Mouse (Mus musculus): ENCODE measurements around the gene Pdzd2.
"Not testable (repeated sequence)": the region's sequence is repeated elsewhere in the genome, so short reads cannot be mapped to it uniquely, and the experiment has no call there.

Gene Pdzd2

GRCm38 (mm10) chr15:12374916-12375315 lies 364.8 kb downstream of the Pdzd2 start:
- DNase-seq (ENCODE audit: low spot score): no peak

DNA sequence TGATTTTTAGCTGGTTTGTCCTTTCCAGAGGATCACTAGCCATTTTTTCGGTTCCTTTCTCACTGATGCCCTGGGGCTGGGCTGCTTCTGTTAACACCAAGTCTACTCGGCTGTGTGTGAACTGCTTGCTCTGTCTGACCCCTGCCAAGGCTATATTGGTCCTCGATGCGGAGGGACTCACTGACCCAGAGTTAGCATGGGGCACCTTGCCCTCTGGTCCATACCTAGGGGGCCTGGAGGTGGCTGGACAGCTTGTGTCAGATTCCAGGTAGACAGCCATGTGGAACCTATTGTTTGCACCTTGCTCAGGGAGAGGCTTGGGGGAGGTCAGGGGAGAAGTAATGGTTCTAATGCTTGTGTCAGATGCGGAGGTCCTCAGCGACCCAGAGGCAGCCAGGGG lies 365.8 kb downstream of the Pdzd2 start:
- no peak for DNase-seq (ENCODE audit: low spot score)

DNA sequence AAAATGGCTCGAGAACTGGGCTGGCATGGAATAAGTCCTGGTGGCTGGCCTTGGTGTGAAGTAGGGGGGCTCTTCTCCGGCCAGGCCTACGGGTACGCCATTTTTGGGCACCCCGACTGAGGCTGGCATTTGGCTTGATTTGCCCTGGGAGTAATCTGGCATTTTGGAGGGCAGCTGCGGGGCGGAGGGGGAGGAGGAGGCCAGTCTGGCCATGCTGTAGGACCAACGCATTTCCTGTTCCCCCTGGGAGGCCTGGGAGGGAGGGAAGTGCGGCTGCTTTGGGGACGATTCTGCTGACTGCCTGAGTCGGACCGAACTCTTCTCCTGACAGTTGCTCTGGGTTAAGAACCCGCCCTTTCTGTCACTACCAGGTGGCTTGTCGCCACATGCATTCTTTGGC lies 366.2 kb downstream of the Pdzd2 start:
- no peak for DNase-seq (ENCODE audit: low spot score)

GRCm38 (mm10) chr15:12371183-12371582 lies 368.5 kb downstream of the Pdzd2 start:
- peak; percentile 81 for DNase-seq (ENCODE audit: low spot score)

GRCm38 (mm10) chr15:12370096-12370495 lies 369.6 kb downstream of the Pdzd2 start:
- no peak for DNase-seq (ENCODE audit: low spot score)

- no peak for DNase-seq (ENCODE audit: low spot score)
Observed at GRCm38 (mm10) chr15:12368850-12369249, 370.9 kb downstream of the Pdzd2 start.

DNA sequence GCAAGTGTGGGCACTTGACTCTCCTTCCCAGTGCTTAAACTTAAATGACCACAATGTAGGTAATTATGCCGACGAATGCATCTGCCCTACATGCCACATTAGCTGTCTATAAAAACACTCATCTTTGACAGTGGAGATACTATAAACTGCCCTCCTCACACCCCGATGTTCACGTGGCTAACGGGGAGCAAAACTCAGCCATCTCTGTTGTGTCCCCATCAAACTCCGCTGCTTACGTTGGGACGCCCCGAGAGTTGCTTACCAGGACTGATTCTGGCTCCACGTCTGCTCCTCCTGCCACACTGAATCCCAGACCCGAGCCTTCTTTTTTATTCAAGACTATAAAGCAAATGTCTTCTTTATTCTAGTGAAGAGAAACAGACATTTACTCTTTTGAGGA lies 371.4 kb downstream of the Pdzd2 start:
- no peak for DNase-seq (ENCODE audit: low spot score)

GRCm38 (mm10) chr15:12367306-12368080 lies 372.2 kb downstream of the Pdzd2 start:
- no peak for DNase-seq (ENCODE audit: low spot score)

GRCm38 (mm10) chr15:12366580-12367305 lies 373.0 kb downstream of the Pdzd2 start:
- not testable (repeated sequence) for DNase-seq (ENCODE audit: low spot score)

DNA sequence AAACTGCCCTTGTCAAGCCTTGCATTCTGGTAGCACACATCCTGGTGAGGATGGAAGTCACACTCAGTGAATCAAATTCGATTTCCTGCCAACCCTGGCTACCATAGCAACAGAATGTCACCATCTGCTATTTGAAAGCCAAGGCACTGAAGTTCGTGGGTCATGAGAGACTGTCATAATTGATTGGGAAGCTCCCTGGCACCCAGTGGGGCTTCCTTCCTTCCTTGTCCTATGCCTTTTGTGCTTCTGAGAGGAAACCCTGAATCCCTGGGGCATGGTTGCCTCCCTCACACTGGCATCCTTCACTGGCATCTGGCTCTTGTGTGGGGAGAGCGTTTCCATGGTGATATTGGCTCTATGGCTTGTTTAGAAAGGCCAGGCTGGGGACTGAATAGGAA lies 373.7 kb downstream of the Pdzd2 start:
- peak; percentile 34 for DNase-seq (ENCODE audit: low spot score)

GRCm38 (mm10) chr15:12365416-12366071 lies 374.2 kb downstream of the Pdzd2 start:
- DNase-seq (ENCODE audit: low spot score): no peak

- DNase-seq (ENCODE audit: low spot score): no peak
Observed at GRCm38 (mm10) chr15:12364096-12364495, 375.6 kb downstream of the Pdzd2 start.

- DNase-seq (ENCODE audit: low spot score): no peak
Observed at GRCm38 (mm10) chr15:12362701-12363040, 377.1 kb downstream of the Pdzd2 start.

DNA sequence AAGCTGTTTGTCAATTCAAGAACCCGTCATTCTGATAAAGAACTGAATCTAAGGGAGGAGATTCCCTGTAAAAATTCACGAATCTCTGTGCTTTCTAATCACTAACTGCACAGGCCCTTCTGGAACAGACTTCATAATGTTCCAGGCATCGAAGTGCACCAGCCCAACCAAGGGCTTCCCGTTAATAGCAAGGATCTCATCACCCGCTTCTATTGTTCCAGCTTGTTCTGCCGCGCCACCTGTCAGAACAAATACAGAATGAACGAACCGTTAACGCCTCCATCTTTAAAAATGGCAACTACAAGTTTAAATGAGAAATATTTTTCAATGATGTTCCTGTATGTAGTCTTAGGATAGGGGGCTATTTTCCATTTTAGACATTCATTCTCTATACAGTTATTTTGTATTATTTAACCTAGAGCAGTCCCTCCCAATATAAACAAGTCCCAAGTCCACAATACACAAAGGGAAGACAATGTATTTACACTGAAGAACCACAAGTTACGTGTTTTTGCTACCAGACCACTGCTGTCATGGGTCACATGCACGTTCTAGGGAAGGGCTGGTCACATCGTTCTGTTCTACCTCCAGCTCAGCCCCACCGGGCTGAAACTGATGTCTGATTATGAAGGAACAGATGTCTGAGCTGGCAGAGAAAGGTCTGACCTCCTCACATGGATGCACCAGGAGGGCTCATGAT lies 377.6 kb downstream of the Pdzd2 start:
- no peak for DNase-seq (ENCODE audit: low spot score)

DNA sequence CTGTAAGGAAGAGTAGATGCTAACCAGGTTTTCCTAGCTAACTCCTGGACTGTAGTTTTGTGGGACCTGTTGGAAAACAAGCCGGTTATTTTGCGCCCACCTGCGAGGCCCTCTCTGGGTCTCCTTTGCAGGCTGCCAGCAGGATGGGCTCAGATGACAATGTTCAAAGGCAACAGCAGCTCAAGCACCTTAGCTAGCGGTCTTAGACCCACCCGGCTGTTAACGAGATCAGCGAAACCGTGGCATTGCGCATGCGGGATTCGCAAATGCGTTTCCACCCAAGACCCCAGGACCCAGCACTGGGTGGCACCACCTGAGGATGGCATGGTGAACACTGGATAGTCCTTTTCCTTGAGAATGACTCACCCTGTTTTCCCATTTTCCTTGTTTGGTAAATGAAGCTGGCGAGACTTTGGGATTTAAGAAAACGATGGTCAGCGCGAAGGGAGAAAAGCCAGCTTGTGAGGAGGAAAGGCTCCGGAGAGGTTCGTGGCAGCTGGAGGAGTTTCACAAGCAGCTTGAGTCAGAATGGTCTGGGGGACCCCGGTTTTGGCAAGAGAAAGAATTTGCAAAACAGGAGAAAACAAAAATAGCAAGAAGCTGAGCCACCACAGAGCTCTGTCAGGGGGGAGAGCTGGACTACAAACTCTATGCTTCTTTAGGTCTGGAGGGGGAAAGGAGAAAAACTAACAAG lies 379.1 kb downstream of the Pdzd2 start:
- DNase-seq (ENCODE audit: low spot score): no peak

DNA sequence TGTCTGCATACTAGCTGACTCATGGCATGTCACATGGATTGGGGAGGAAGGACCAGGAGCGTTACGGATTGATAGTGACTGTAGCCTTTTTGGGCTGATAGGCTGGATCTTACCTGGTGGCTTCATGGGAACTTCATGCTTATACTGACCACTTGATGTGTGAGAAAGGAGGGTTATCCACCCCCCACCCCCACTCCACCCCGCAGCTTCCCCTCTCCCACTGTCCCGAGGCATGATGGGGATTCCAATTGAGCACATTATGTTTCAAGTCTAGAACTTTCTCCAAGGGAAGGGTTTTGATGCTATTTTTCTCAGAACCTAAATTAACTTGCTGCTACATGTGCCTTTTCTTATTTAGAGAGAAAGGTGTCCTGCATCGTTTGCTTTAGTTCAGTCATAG lies 381.3 kb downstream of the Pdzd2 start:
- no peak for DNase-seq (ENCODE audit: low spot score)

DNA sequence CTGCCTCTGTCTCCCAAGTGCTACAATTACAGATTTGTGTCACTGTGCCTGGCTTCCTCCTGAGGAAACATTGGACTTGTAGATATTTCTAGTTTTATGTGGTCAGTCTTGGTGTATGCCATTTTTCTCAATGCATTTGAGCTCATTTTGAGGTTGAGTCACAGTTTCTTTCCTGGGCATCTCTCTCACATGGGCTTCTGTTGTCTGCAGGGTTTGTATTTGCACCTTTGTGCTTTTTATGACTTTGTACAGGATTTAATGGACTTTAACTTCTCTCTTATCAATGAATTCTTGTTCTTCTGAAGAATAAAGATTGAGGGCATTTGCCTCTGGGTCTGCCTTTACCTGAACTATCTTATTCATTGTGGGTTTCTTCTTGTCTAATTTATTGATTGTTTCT lies 382.3 kb downstream of the Pdzd2 start:
- DNase-seq (ENCODE audit: low spot score): no peak

GRCm38 (mm10) chr15:12355907-12356306 lies 383.8 kb downstream of the Pdzd2 start:
- no peak for DNase-seq (ENCODE audit: low spot score)

DNA sequence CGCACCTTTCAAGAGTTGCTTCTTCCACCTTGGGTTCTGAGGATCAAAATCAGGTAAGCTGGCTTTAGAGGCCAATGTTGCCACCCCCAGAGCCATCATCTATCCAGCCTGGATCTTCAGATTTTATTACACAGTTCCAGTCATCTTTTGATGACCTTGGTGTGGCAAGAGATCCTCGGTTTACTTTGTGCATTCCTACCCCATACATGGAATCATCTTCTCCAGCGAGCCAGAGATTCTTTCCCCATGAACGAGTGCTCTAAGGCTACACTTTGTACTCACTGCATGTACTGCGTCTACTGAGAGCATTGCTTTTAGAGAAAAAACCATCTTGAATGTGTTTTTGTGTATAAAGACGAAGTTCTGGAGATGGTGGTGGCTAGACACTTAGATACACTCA lies 384.5 kb downstream of the Pdzd2 start:
- DNase-seq (ENCODE audit: low spot score): no peak

DNA sequence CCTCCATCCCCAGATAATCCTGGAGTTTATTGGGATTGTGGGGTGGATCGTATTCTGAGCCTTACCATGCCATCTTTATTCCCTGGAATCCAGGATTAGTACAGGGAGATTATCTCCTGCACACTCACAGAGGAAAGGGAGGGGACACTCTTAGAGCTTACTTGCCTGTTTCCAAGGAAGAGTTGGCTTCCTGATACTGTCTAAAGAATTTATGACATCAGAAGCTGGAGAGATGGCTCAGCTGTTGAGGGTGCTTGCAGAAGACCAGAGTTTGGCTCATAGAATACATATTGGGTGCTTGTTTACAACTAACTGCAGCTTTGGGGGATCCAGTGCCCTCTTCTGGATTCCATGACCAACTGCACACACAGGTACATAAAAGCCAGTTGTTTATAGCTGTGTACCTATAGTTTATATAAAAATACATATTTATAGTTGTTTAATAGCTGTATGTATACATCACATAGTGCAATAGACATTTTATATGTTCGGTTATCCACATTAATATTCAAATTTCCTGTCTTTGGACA lies 385.4 kb downstream of the Pdzd2 start:
- no peak for DNase-seq (ENCODE audit: low spot score)

GRCm38 (mm10) chr15:12351470-12351869 lies 388.3 kb downstream of the Pdzd2 start:
- DNase-seq (ENCODE audit: low spot score): no peak

DNA sequence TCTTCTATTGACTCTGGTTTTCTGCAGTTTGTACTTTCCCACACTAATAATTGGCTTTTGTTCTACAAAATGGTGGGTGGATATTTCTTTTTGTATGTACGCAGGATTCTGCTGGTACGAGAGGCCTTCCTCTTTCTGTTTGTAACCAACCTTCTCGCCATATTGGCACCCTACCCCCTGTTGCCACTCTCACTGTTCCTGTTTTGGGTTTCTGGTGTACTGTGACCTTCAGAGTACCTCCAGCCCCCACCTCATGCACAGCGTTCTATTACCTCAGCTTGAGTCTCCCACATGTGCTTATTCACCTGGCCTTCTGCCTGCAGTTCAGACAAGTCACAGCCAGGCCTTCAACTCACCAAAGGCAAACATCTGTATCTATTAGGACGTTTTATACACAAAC lies 389.9 kb downstream of the Pdzd2 start:
- DNase-seq (ENCODE audit: low spot score): no peak
